Mouse (Mus musculus): ENCODE measurements around the gene Pla2g3. TPM values are rescaled to one million over a fixed set of nuclear protein-coding genes. Genes with fewer than 3 reads are reported as not detected.
A peak's percentile ranks its signal among the peaks of the same experiment; 100 is the strongest.

Gene Pla2g3
- polyA plus RNA-seq, 1 experiment from 2014 or later: 0.44 TPM

DNA sequence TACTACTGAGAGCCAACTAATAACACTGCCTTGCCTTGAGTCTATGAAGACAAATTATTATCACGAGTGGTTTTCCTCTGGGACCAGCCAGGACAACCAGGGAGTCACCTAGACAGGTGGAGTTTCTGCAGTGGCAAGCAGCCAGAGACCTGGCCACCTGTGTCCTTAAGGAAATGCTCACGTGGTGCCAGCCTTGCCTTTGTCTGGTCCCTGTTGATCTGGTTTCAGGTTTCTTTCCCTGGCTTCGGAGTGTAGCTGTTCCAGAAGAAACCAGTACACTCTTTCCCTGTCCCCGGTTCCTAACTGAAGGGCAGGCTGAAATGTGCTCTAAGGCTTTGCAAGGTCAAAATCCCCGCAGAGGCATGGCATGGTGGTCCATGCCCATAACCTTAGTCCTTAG lies 8.7 kb downstream of the Pla2g3 start:
- H3K9me3 ChIP-seq (replicated peaks): no peaks in the 10 kb centered on the region
- H3K4me3 ChIP-seq (replicated peaks): no peak overlapping the region
- H3K4me1 ChIP-seq: peaks cover 6% of the 10 kb centered on the region; the same call in 1 of the 2 replicates
- H3K4me2 ChIP-seq: no peak overlapping the region
- WGBS: 51% methylated on average over 5 of the region's 5 CpGs
- no peak overlapping the region for H3K9ac ChIP-seq
- no peaks in the 10 kb centered on the region for H3K36me3 ChIP-seq
- peak overlapping the region; percentile 48; the same call in 1 of the 2 replicates for H3K27ac ChIP-seq
- ATAC-seq (replicated peaks; ENCODE audit: low FRiP score): no peak
- H3K27me3 ChIP-seq: no peaks in the 10 kb centered on the region

GRCm38 (mm10) chr11:3497296-3497695 lies 9.2 kb downstream of the Pla2g3 start:
- peaks cover 6% of the 10 kb centered on the region; the same call in 1 of the 2 replicates for H3K4me1 ChIP-seq
- H3K4me2 ChIP-seq: no peak overlapping the region
- H3K4me3 ChIP-seq (replicated peaks): no peak overlapping the region
- 82% methylated on average over 1 of the region's 1 CpGs for WGBS
- H3K27me3 ChIP-seq: no peaks in the 10 kb centered on the region
- H3K9ac ChIP-seq: no peak overlapping the region
- no peaks in the 10 kb centered on the region for H3K9me3 ChIP-seq (replicated peaks)
- no peak for ATAC-seq (replicated peaks; ENCODE audit: low FRiP score)
- H3K27ac ChIP-seq: peak overlapping the region; percentile 48; the same call in 1 of the 2 replicates
- H3K36me3 ChIP-seq: no peaks in the 10 kb centered on the region

GRCm38 (mm10) chr11:3502057-3502456 lies 14.0 kb downstream of the Pla2g3 start:
- ATAC-seq (replicated peaks; ENCODE audit: low FRiP score): no peak
- Histone ChIP-seq H3K36me3 (no peaks in the 10 kb centered on the region), H3K27ac (no peak overlapping the region), H3K9ac (no peak overlapping the region), H3K27me3 (no peaks in the 10 kb centered on the region), H3K9me3 (replicated peaks) (no peaks in the 10 kb centered on the region), H3K4me2 (no peak overlapping the region), H3K4me3 (replicated peaks) (no peak overlapping the region), H3K4me1 (no peaks in the 10 kb centered on the region)
- 84% methylated on average over 17 of the region's 17 CpGs for WGBS

- no peak overlapping the region for H3K27ac ChIP-seq
- no peak overlapping the region for H3K9ac ChIP-seq
- no peak for ATAC-seq (replicated peaks; ENCODE audit: low FRiP score)
- WGBS: 80% methylated on average over 18 of the region's 18 CpGs
- no peak overlapping the region for H3K4me3 ChIP-seq (replicated peaks)
- H3K9me3 ChIP-seq (replicated peaks): no peaks in the 10 kb centered on the region
- H3K27me3 ChIP-seq: no peaks in the 10 kb centered on the region
- no peaks in the 10 kb centered on the region for H3K36me3 ChIP-seq
- no peak overlapping the region for H3K4me2 ChIP-seq
- no peaks in the 10 kb centered on the region for H3K4me1 ChIP-seq
Measured at GRCm38 (mm10) chr11:3502459-3503072, 14.5 kb downstream of the Pla2g3 start.

GRCm38 (mm10) chr11:3503755-3504693 lies 15.9 kb downstream of the Pla2g3 start:
- no peak overlapping the region for H3K9ac ChIP-seq
- no peak; the same call in 1 of the 2 replicates for ATAC-seq (replicated peaks; ENCODE audit: low FRiP score)
- no peaks in the 10 kb centered on the region for H3K9me3 ChIP-seq (replicated peaks)
- H3K27ac ChIP-seq: no peak overlapping the region
- H3K27me3 ChIP-seq: no peaks in the 10 kb centered on the region
- peak overlapping the region; percentile 27 for H3K4me3 ChIP-seq (replicated peaks)
- no peaks in the 10 kb centered on the region for H3K36me3 ChIP-seq
- 0 out of 2 replicates have a peak, but pooled peaks cover 3% of the 10 kb centered on the region for H3K4me1 ChIP-seq
- H3K4me2 ChIP-seq: peak overlapping the region; percentile 37
- 62% methylated on average over 11 of the region's 11 CpGs for WGBS

GRCm38 (mm10) chr11:3508226-3508625 lies 20.1 kb downstream of the Pla2g3 start:
- no peak overlapping the region for H3K9ac ChIP-seq
- H3K36me3 ChIP-seq: no peaks in the 10 kb centered on the region
- 0 out of 2 replicates have a peak, but pooled peaks cover 3% of the 10 kb centered on the region for H3K4me1 ChIP-seq
- H3K27me3 ChIP-seq: no peaks in the 10 kb centered on the region
- H3K27ac ChIP-seq: no peak overlapping the region
- no peaks in the 10 kb centered on the region for H3K9me3 ChIP-seq (replicated peaks)
- H3K4me2 ChIP-seq: no peak overlapping the region
- no peak overlapping the region for H3K4me3 ChIP-seq (replicated peaks)
- ATAC-seq (replicated peaks; ENCODE audit: low FRiP score): no peak
- 53% methylated on average over 7 of the region's 7 CpGs for WGBS

- Histone ChIP-seq H3K4me1 (peaks cover 10% of the 10 kb centered on the region), H3K9ac (no peak overlapping the region), H3K27ac (no peak overlapping the region), H3K4me2 (no peak overlapping the region), H3K9me3 (replicated peaks) (no peaks in the 10 kb centered on the region), H3K4me3 (replicated peaks) (no peak overlapping the region), H3K27me3 (no peaks in the 10 kb centered on the region), H3K36me3 (no peaks in the 10 kb centered on the region)
- WGBS: 57% methylated on average over 8 of the region's 8 CpGs
- ATAC-seq (replicated peaks; ENCODE audit: low FRiP score): no peak
Measured at GRCm38 (mm10) chr11:3509181-3510085, 21.3 kb downstream of the Pla2g3 start.

- ATAC-seq (replicated peaks; ENCODE audit: low FRiP score): no peak
- H3K27ac ChIP-seq: no peak overlapping the region
- H3K9me3 ChIP-seq (replicated peaks): no peaks in the 10 kb centered on the region
- H3K27me3 ChIP-seq: no peaks in the 10 kb centered on the region
- WGBS: 93% methylated on average over 2 of the region's 2 CpGs
- H3K4me2 ChIP-seq: no peak overlapping the region
- H3K4me3 ChIP-seq (replicated peaks): no peak overlapping the region
- H3K36me3 ChIP-seq: no peaks in the 10 kb centered on the region
- H3K9ac ChIP-seq: no peak overlapping the region
- H3K4me1 ChIP-seq: peaks cover 13% of the 10 kb centered on the region
Measured at GRCm38 (mm10) chr11:3510321-3510720, 22.2 kb downstream of the Pla2g3 start.

- Histone ChIP-seq H3K4me1 (peaks cover 37% of the 10 kb centered on the region), H3K4me2 (no peak overlapping the region), H3K36me3 (no peaks in the 10 kb centered on the region), H3K9me3 (replicated peaks) (no peaks in the 10 kb centered on the region), H3K27ac (no peak overlapping the region), H3K4me3 (replicated peaks) (no peak overlapping the region), H3K27me3 (no peaks in the 10 kb centered on the region), H3K9ac (no peak overlapping the region)
- 86% methylated on average over 6 of the region's 6 CpGs for WGBS
- no peak for ATAC-seq (replicated peaks; ENCODE audit: low FRiP score)
Measured at GRCm38 (mm10) chr11:3513291-3513690, 25.2 kb downstream of the Pla2g3 start.

DNA sequence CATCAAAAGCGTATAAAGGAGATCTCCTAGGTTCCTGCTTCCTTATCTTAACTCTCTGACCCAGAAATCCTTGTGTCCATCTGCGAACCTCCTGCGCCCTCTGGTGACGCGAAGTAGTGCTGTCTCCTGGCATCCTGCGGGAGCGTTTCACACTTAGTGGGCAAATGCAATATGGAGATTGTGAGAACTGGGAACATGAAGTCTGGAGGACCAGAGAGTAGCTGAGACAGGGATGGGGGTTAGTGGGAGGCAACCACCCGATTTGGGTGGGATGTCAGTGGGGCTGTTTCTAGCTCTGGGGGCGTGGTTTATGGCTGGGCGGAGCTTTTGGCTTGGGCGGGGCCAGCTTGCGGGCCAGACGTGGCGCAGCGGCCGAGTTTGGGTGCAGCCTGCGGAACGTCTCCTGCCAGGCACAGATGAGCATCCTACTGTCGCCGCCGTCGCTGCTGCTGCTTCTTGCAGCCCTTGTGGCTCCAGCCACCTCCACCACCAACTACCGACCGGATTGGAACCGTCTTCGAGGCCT lies 26.5 kb downstream of the Pla2g3 start, which contains the start of gene Selenom:
TSS of gene Selenom (plus strand) at position 156 of the 526 bp plus-strand sequence.
- ATAC-seq (replicated peaks; ENCODE audit: low FRiP score): peak; percentile 72

GRCm38 (mm10) chr11:3515216-3515615 lies 27.1 kb downstream of the Pla2g3 start:
- WGBS: 10% methylated on average over 4 of the region's 4 CpGs
- Histone ChIP-seq H3K4me1 (peaks cover 36% of the 10 kb centered on the region), H3K4me3 (replicated peaks) (peak overlapping the region; percentile 48), H3K4me2 (peak overlapping the region; percentile 63), H3K9me3 (replicated peaks) (no peaks in the 10 kb centered on the region), H3K27me3 (no peaks in the 10 kb centered on the region), H3K27ac (peak overlapping the region; percentile 24; the same call in 1 of the 2 replicates), H3K36me3 (peaks cover 16% of the 10 kb centered on the region), H3K9ac (peak overlapping the region; percentile 39)
- no peak for ATAC-seq (replicated peaks; ENCODE audit: low FRiP score)

More for the DNA sequence above, 26.5 kb downstream of the Pla2g3 start, which contains the start of gene Selenom:
- H3K27me3 ChIP-seq: no peaks in the 10 kb centered on the region
- H3K27ac ChIP-seq: peak within 1 kb of the TSS; percentile 39; the same call in 1 of the 2 replicates
- peaks cover 36% of the 10 kb centered on the region for H3K4me1 ChIP-seq
- H3K9ac ChIP-seq: peak within 1 kb of the TSS; percentile 39
- WGBS: under 1% methylated on average over 26 of the region's 26 CpGs
- peaks cover 10% of the 10 kb centered on the region for H3K36me3 ChIP-seq
- H3K9me3 ChIP-seq (replicated peaks): no peaks in the 10 kb centered on the region
- H3K4me2 ChIP-seq: peak within 1 kb of the TSS; percentile 63
- peak within 1 kb of the TSS; percentile 48 for H3K4me3 ChIP-seq (replicated peaks)
